Mouse (Mus musculus): ENCODE results near the gene Zfp472. TPM values are rescaled to one million over a fixed set of nuclear protein-coding genes. Genes with fewer than 3 reads are reported as not detected.

Gene Zfp472
- polyA plus RNA-seq (2012; rRNA removed): 0.64 TPM in 2 replicates

DNA sequence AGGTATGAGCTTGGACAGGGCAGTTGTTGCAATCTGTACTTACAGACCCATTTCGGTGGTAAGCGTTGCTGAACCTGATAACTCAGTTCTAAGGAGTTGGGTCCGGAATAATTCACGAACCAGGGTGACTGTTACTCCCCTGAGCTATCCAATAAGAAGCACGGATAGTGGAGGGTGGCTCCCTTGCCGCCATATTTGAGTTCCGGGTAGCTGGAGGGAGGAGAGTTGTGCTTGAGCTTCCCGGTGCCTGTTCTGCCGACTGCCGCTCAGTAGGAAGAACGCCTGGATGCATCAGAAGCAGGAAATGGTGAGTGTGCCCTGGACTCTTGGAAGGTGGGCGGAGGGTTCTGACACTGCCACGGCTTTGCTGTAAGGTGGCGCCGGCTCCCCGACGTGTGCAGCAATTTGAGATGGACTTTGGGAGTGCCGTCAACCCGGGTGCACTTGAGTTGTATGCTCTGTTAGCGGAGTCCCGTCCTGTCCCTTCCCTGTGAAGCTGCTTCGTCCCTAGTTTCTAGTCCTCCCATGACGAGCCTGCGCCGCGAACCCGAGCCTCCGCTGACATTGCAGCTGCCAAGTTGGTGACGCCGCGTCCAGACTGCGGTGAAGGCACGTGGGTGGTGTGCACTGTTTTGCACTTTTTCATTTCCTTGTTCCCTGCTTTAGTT lies at the start of gene Zfp472:
Gene Zfp472, plus strand, starts transcription at position 192 of the 668 bp plus-strand sequence.
- TF ChIP-seq POLR2A (IDR thresholded peaks at IDR 0.05; ENCODE audit: control insufficient read depth, low read depth, low read length) (peak; percentile 69; the same call in 1 of the 2 replicates), CTCF (IDR thresholded peaks at IDR 0.05; ENCODE audit: control insufficient read depth, insufficient read depth, insufficient replicate concordance, low read depth, low read length) (peak; percentile 12; the same call in 1 of the 2 replicates)
- peaks cover 8% of the 10 kb centered on the region for H3K4me1 ChIP-seq (ENCODE audit: control insufficient read depth, insufficient read depth, low read length)

DNA sequence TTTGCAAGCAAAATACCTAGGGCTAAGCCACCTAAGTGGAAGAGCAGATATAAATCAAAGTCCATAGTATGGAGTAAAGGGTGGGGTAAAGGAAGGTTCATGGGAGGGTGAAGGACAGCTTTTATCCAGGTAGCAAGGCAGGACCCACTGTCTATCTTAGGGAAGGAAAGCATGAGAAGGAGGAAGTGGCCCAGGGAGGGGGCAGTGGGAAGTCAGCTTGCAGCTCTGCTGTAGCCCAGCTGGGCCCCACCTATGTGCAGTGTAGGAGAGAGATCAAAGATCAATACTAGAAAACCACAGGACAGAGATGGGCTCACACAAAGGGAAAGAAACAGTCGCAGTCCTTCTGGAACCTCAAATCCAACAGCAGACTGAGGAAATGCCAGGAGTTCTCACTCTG lies 49.5 kb upstream of the Zfp472 start:
- TF ChIP-seq CTCF (IDR thresholded peaks at IDR 0.05; ENCODE audit: control insufficient read depth, insufficient read depth, insufficient replicate concordance, low read depth, low read length) (no peak), POLR2A (IDR thresholded peaks at IDR 0.05; ENCODE audit: control insufficient read depth, low read depth, low read length) (no peak)
- no peak overlapping the region for H3K27ac ChIP-seq (ENCODE audit: control insufficient read depth, insufficient read depth, low read depth, low read length)
- no peaks in the 10 kb centered on the region for H3K27me3 ChIP-seq (ENCODE audit: control insufficient read depth, insufficient read depth, low read length)
- H3K36me3 ChIP-seq (ENCODE audit: control insufficient read depth, insufficient read depth, low read length): no peaks in the 10 kb centered on the region
- H3K4me3 ChIP-seq (ENCODE audit: control insufficient read depth, low read depth, low read length): no peak overlapping the region
- H3K4me1 ChIP-seq (ENCODE audit: control insufficient read depth, insufficient read depth, low read length): no peaks in the 10 kb centered on the region; the same call in 1 of the 2 replicates

More for the DNA sequence above, at the start of gene Zfp472:
- H3K4me3 ChIP-seq (ENCODE audit: control insufficient read depth, low read depth, low read length): peak within 1 kb of the TSS; percentile 94
- no peaks in the 10 kb centered on the region for H3K27me3 ChIP-seq (ENCODE audit: control insufficient read depth, insufficient read depth, low read length)
- no peaks in the 10 kb centered on the region for H3K36me3 ChIP-seq (ENCODE audit: control insufficient read depth, insufficient read depth, low read length)
- peak within 1 kb of the TSS; percentile 59 for H3K27ac ChIP-seq (ENCODE audit: control insufficient read depth, insufficient read depth, low read depth, low read length)

DNA sequence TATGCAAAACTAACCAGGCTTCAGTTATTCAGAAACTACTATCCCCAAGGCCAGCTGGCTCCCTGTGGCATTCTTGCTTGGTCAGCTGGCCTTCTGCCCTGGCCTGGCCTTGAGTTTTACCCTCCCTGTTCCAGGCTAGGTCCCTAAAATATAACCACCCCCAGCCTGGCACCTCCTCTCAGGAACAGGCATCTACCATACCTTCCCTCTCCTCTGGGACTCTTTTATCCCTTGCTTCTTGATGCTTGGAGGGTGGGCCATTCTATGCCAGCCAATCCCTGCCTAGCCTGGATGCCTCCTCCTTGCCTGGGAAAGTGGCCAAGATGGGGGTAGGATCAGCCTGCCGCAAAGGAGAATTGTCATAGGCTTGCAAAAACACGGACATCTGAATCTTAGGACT lies 48.5 kb upstream of the Zfp472 start, which contains the start of gene Cyp4f14:
Gene Cyp4f14, minus strand, starts transcription at position 212 of the 400 bp plus-strand sequence.
- H3K36me3 ChIP-seq (ENCODE audit: control insufficient read depth, insufficient read depth, low read length): no peaks in the 10 kb centered on the region
- TF ChIP-seq CTCF (IDR thresholded peaks at IDR 0.05; ENCODE audit: control insufficient read depth, insufficient read depth, insufficient replicate concordance, low read depth, low read length) (no peak), POLR2A (IDR thresholded peaks at IDR 0.05; ENCODE audit: control insufficient read depth, low read depth, low read length) (no peak)
- H3K4me3 ChIP-seq (ENCODE audit: control insufficient read depth, low read depth, low read length): no peak within 1 kb of the TSS
- H3K4me1 ChIP-seq (ENCODE audit: control insufficient read depth, insufficient read depth, low read length): no peaks in the 10 kb centered on the region; the same call in 1 of the 2 replicates
- H3K27ac ChIP-seq (ENCODE audit: control insufficient read depth, insufficient read depth, low read depth, low read length): no peak within 1 kb of the TSS
- no peaks in the 10 kb centered on the region for H3K27me3 ChIP-seq (ENCODE audit: control insufficient read depth, insufficient read depth, low read length)

- H3K4me3 ChIP-seq (ENCODE audit: control insufficient read depth, low read depth, low read length): no peak overlapping the region
Measured at GRCm38 (mm10) chr17:32919123-32919522, 46.5 kb upstream of the Zfp472 start.

DNA sequence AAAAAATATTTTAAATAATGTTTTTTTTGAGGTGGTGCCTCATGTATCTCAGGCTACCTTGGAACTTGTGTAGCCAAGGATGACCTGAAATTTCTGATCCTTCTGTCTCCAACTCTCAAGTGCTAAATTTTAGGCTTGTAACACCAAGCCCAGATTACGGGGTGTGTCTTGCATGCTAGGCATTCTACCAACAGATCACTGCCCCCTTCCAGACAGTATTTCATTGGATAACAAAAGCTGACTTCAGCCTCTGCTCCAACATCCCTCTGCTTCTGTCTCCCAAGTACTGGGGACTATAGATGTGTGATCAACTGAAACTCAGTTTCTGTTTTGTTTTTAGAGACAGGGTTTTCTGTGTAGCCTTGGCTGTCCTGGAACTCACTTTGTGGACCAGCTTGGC lies 41.9 kb upstream of the Zfp472 start:
- Histone ChIP-seq H3K4me3 (ENCODE audit: control insufficient read depth, low read depth, low read length) (no peak overlapping the region), H3K4me1 (ENCODE audit: control insufficient read depth, insufficient read depth, low read length) (no peaks in the 10 kb centered on the region; the same call in 1 of the 2 replicates), H3K27ac (ENCODE audit: control insufficient read depth, insufficient read depth, low read depth, low read length) (no peak overlapping the region), H3K36me3 (ENCODE audit: control insufficient read depth, insufficient read depth, low read length) (no peaks in the 10 kb centered on the region), H3K27me3 (ENCODE audit: control insufficient read depth, insufficient read depth, low read length) (no peaks in the 10 kb centered on the region)
- no peak for TF ChIP-seq CTCF (IDR thresholded peaks at IDR 0.05; ENCODE audit: control insufficient read depth, insufficient read depth, insufficient replicate concordance, low read depth, low read length)
- no peak for TF ChIP-seq POLR2A (IDR thresholded peaks at IDR 0.05; ENCODE audit: control insufficient read depth, low read depth, low read length)

More at GRCm38 (mm10) chr17:32919123-32919522, 46.5 kb upstream of the Zfp472 start:
- Histone ChIP-seq H3K27me3 (ENCODE audit: control insufficient read depth, insufficient read depth, low read length) (no peaks in the 10 kb centered on the region), H3K4me1 (ENCODE audit: control insufficient read depth, insufficient read depth, low read length) (no peaks in the 10 kb centered on the region; the same call in 1 of the 2 replicates), H3K36me3 (ENCODE audit: control insufficient read depth, insufficient read depth, low read length) (no peaks in the 10 kb centered on the region), H3K27ac (ENCODE audit: control insufficient read depth, insufficient read depth, low read depth, low read length) (no peak overlapping the region)
- TF ChIP-seq POLR2A (IDR thresholded peaks at IDR 0.05; ENCODE audit: control insufficient read depth, low read depth, low read length) (no peak), CTCF (IDR thresholded peaks at IDR 0.05; ENCODE audit: control insufficient read depth, insufficient read depth, insufficient replicate concordance, low read depth, low read length) (no peak)

- Histone ChIP-seq H3K4me3 (ENCODE audit: control insufficient read depth, low read depth, low read length) (peak overlapping the region; percentile 80), H3K4me1 (ENCODE audit: control insufficient read depth, insufficient read depth, low read length) (no peaks in the 10 kb centered on the region; the same call in 1 of the 2 replicates), H3K27me3 (ENCODE audit: control insufficient read depth, insufficient read depth, low read length) (no peaks in the 10 kb centered on the region), H3K27ac (ENCODE audit: control insufficient read depth, insufficient read depth, low read depth, low read length) (peak overlapping the region; percentile 39; the same call in 1 of the 2 replicates), H3K36me3 (ENCODE audit: control insufficient read depth, insufficient read depth, low read length) (no peaks in the 10 kb centered on the region)
- TF ChIP-seq POLR2A (IDR thresholded peaks at IDR 0.05; ENCODE audit: control insufficient read depth, low read depth, low read length) (peak; percentile 61; the same call in 1 of the 2 replicates), CTCF (IDR thresholded peaks at IDR 0.05; ENCODE audit: control insufficient read depth, insufficient read depth, insufficient replicate concordance, low read depth, low read length) (no peak)
Measured at GRCm38 (mm10) chr17:32924658-32925312, 40.8 kb upstream of the Zfp472 start.

GRCm38 (mm10) chr17:32927803-32928202 lies 37.8 kb upstream of the Zfp472 start:
- Histone ChIP-seq H3K4me3 (ENCODE audit: control insufficient read depth, low read depth, low read length) (no peak overlapping the region), H3K27me3 (ENCODE audit: control insufficient read depth, insufficient read depth, low read length) (no peaks in the 10 kb centered on the region), H3K36me3 (ENCODE audit: control insufficient read depth, insufficient read depth, low read length) (no peaks in the 10 kb centered on the region), H3K4me1 (ENCODE audit: control insufficient read depth, insufficient read depth, low read length) (no peaks in the 10 kb centered on the region; the same call in 1 of the 2 replicates), H3K27ac (ENCODE audit: control insufficient read depth, insufficient read depth, low read depth, low read length) (no peak overlapping the region)
- TF ChIP-seq POLR2A (IDR thresholded peaks at IDR 0.05; ENCODE audit: control insufficient read depth, low read depth, low read length) (no peak), CTCF (IDR thresholded peaks at IDR 0.05; ENCODE audit: control insufficient read depth, insufficient read depth, insufficient replicate concordance, low read depth, low read length) (no peak)
